Mouse (Mus musculus) mature B cell (primary cell): ENCODE results near the gene Tmem141.

Source experiments
- in situ Hi-C: fragments of 300-500 bp; cut with MboI; formaldehyde crosslinking; loops from 2 replicates; pipeline ENCODE4 v1.14.3; 2019

The Tmem141 gene

GRCm38 (mm10) chr2:25577951-25578795, 43.6 kb downstream of the Tmem141 start:
- in situ Hi-C loops = no loop called here

- in situ Hi-C loops = no loop called here
Observed at GRCm38 (mm10) chr2:25576965-25577891, 44.6 kb downstream of the Tmem141 start.

GRCm38 (mm10) chr2:25576028-25576850, 45.6 kb downstream of the Tmem141 start:
- in situ Hi-C loops = no loop called here

GRCm38 (mm10) chr2:25575432-25576027, 46.3 kb downstream of the Tmem141 start:
- in situ Hi-C loops = no loop called here

- in situ Hi-C loops = loop anchor here (25.0 kb wide), 1 partner anchor 1337 kb away; the partner anchor contains the start of genes Med22, Rpl7a, Surf1 and Surf2
Observed at GRCm38 (mm10) chr2:25574579-25575431, 47.0 kb downstream of the Tmem141 start, which contains the start of the genes Mamdc4 and Phpt1. TSS of gene Mamdc4 (minus strand) at chr2:25574845. TSS of gene Phpt1 (minus strand) at chr2:25575224.

- in situ Hi-C loops = loop anchor here (25.0 kb wide), 1 partner anchor 1338 kb away; the partner anchor contains the start of genes Med22, Rpl7a, Surf1 and Surf2
Observed at GRCm38 (mm10) chr2:25574136-25574535, 47.7 kb downstream of the Tmem141 start.

GRCm38 (mm10) chr2:25573068-25573467, 48.7 kb downstream of the Tmem141 start:
- in situ Hi-C loops = loop anchor here (25.0 kb wide), 1 partner anchor 1339 kb away; the partner anchor contains the start of genes Med22, Rpl7a, Surf1 and Surf2

- in situ Hi-C loops = loop anchor here (25.0 kb wide), 1 partner anchor 1341 kb away; the partner anchor contains the start of genes Med22, Rpl7a, Surf1 and Surf2
Observed at GRCm38 (mm10) chr2:25571221-25571620, 50.6 kb downstream of the Tmem141 start.
